Mouse (Mus musculus) hindbrain, embryonic 15.5 days (tissue): ENCODE results near the gene Ap1m2. TPM values are rescaled to one million over a fixed set of nuclear protein-coding genes. Genes with fewer than 3 reads are reported as not detected.

Experiments
- ATAC-seq: fragments of 200-750 bp; cut with Nextera tagmentation; 2 replicates; pipeline ENCODE4 v1.8.0; 2017; ENCODE audit warnings: low read depth, moderate number of reproducible peaks, moderate TSS enrichment; ENCODE audit not compliant: low FRiP score
- H3K27ac ChIP-seq: fragments of 300-500 bp; sonication (generic); replicated peaks from 2 replicates; pipeline ENCODE4 v1.5.1; 2015; ENCODE audit warnings: mild to moderate bottlenecking, inconsistent platforms
- H3K27me3 ChIP-seq: fragments of 300-500 bp; sonication (generic); 2 replicates; pipeline ENCODE4 v1.6.1; 2015; ENCODE audit warnings: control low read depth, inconsistent platforms
- H3K36me3 ChIP-seq: fragments of 300-500 bp; sonication (generic); 2 replicates; pipeline ENCODE4 v1.6.1; 2015; ENCODE audit warnings: control low read depth, inconsistent platforms
- H3K4me1 ChIP-seq: fragments of 300-500 bp; sonication (generic); replicated peaks from 2 replicates; pipeline ENCODE4 v1.6.1; 2015; ENCODE audit warnings: control low read depth, inconsistent platforms
- H3K4me2 ChIP-seq: fragments of 300-500 bp; sonication (generic); 2 replicates; pipeline ENCODE4 v1.6.1; 2015; ENCODE audit warnings: moderate library complexity, mild to moderate bottlenecking, inconsistent platforms
- H3K4me3 ChIP-seq: fragments of 300-500 bp; sonication (generic); 2 replicates; pipeline ENCODE4 v1.5.1; 2015; ENCODE audit warnings: mild to moderate bottlenecking, inconsistent platforms
- H3K9ac ChIP-seq: fragments of 300-500 bp; sonication (generic); 2 replicates; pipeline ENCODE4 v1.6.1; 2015; ENCODE audit warnings: inconsistent platforms
- H3K9me3 ChIP-seq: fragments of 300-500 bp; sonication (generic); 2 replicates; pipeline ENCODE4 v1.6.1; 2016; ENCODE audit warnings: control low read depth, inconsistent platforms
- WGBS: fragments of 180-500 bp; shearing (Covaris S2); methylation state at CpG from one replicate; pipeline ENCODE4 v1.1.7; 2015; 5-methylcytosine and 5-hydroxymethylcytosine counted together
- polyA plus RNA-seq: library from polyadenylated mRNA; unstranded; fragments of >200 nt; fragmentation: Nextera tagmentation; extraction: Ambion mirVana; gene quantifications from 2 replicates; pipeline ENCODE4 v1.2.1, GENCODE M21; 2015

Gene Ap1m2
- 2.7 and 3.1 TPM in 2 replicates for polyA plus RNA-seq

GRCm38 (mm10) chr9:21312134-21312533 is at the start of gene Ap1m2:
Gene Ap1m2, minus strand, starts transcription at chr9:21312337.
- WGBS: 14% methylated on average over 35 of the region's 35 CpGs

GRCm38 (mm10) chr9:21356981-21357718 is 45.0 kb upstream of the Ap1m2 start:
- Histone ChIP-seq H3K4me3 (no peak overlapping the region), H3K9me3 (no peaks in the 10 kb centered on the region), H3K9ac (no peak overlapping the region), H3K36me3 (peaks cover 25% of the 10 kb centered on the region), H3K4me1 (no peaks in the 10 kb centered on the region), H3K27me3 (peaks cover 3% of the 10 kb centered on the region; the same call in 1 of the 2 replicates), H3K27ac (no peak overlapping the region), H3K4me2 (no peak overlapping the region)
- 0% methylated on average over 1 of the region's 1 CpGs for WGBS
- 0 out of 2 replicates have a peak, but pooled peaks have one; percentile 69 for ATAC-seq

More at GRCm38 (mm10) chr9:21312134-21312533, at the start of gene Ap1m2:
- Histone ChIP-seq H3K9me3 (no peaks in the 10 kb centered on the region), H3K4me1 (no peaks in the 10 kb centered on the region), H3K4me3 (peak within 1 kb of the TSS; percentile 30), H3K27ac (no peak within 1 kb of the TSS), H3K27me3 (peaks cover 10% of the 10 kb centered on the region), H3K4me2 (peak within 1 kb of the TSS; percentile 45), H3K36me3 (no peaks in the 10 kb centered on the region), H3K9ac (no peak within 1 kb of the TSS)
- no peak for ATAC-seq

GRCm38 (mm10) chr9:21354796-21355195 is 42.7 kb upstream of the Ap1m2 start:
- ATAC-seq: no peak
- WGBS: 93% methylated on average over 6 of the region's 6 CpGs

GRCm38 (mm10) chr9:21353373-21353686 is 41.2 kb upstream of the Ap1m2 start:
- H3K4me3 ChIP-seq: no peak overlapping the region
- no peaks in the 10 kb centered on the region for H3K27me3 ChIP-seq
- H3K36me3 ChIP-seq: peaks cover 45% of the 10 kb centered on the region
- no peak overlapping the region for H3K27ac ChIP-seq
- H3K4me2 ChIP-seq: no peak overlapping the region
- WGBS: 68% methylated on average over 2 of the region's 2 CpGs
- no peaks in the 10 kb centered on the region for H3K9me3 ChIP-seq
- H3K4me1 ChIP-seq: no peaks in the 10 kb centered on the region
- H3K9ac ChIP-seq: no peak overlapping the region
- ATAC-seq: no peak

More at GRCm38 (mm10) chr9:21354796-21355195, 42.7 kb upstream of the Ap1m2 start:
- Histone ChIP-seq H3K4me3 (no peak overlapping the region), H3K4me1 (no peaks in the 10 kb centered on the region), H3K36me3 (peaks cover 39% of the 10 kb centered on the region), H3K4me2 (no peak overlapping the region), H3K9ac (no peak overlapping the region), H3K27me3 (no peaks in the 10 kb centered on the region), H3K27ac (no peak overlapping the region), H3K9me3 (no peaks in the 10 kb centered on the region)

- no peak overlapping the region for H3K27ac ChIP-seq
- no peak for ATAC-seq
These were observed 40.6 kb upstream of the Ap1m2 start for GRCm38 (mm10) chr9:21352463-21353372.

GRCm38 (mm10) chr9:21351702-21352377 is 39.7 kb upstream of the Ap1m2 start:
- Histone ChIP-seq H3K9me3 (no peaks in the 10 kb centered on the region), H3K4me1 (no peaks in the 10 kb centered on the region), H3K4me2 (no peak overlapping the region), H3K9ac (no peak overlapping the region), H3K36me3 (peaks cover 59% of the 10 kb centered on the region), H3K4me3 (no peak overlapping the region), H3K27ac (no peak overlapping the region), H3K27me3 (no peaks in the 10 kb centered on the region)
- no peak for ATAC-seq
- 91% methylated on average over 4 of the region's 4 CpGs for WGBS

More at GRCm38 (mm10) chr9:21352463-21353372, 40.6 kb upstream of the Ap1m2 start:
- H3K4me1 ChIP-seq: no peaks in the 10 kb centered on the region
- no peak overlapping the region for H3K4me3 ChIP-seq
- H3K9me3 ChIP-seq: no peaks in the 10 kb centered on the region
- peaks cover 50% of the 10 kb centered on the region for H3K36me3 ChIP-seq
- no peak overlapping the region for H3K4me2 ChIP-seq
- no peak overlapping the region for H3K9ac ChIP-seq
- 35% methylated on average over 20 of the region's 20 CpGs for WGBS
- H3K27me3 ChIP-seq: no peaks in the 10 kb centered on the region

GRCm38 (mm10) chr9:21351178-21351577 is 39.0 kb upstream of the Ap1m2 start:
- ATAC-seq: no peak
- no peak overlapping the region for H3K4me3 ChIP-seq
- no peak overlapping the region for H3K4me2 ChIP-seq
- peaks cover 63% of the 10 kb centered on the region for H3K36me3 ChIP-seq
- no peaks in the 10 kb centered on the region for H3K9me3 ChIP-seq
- WGBS: 95% methylated on average over 7 of the region's 7 CpGs
- H3K4me1 ChIP-seq: no peaks in the 10 kb centered on the region
- no peaks in the 10 kb centered on the region for H3K27me3 ChIP-seq
- H3K27ac ChIP-seq: no peak overlapping the region
- no peak overlapping the region for H3K9ac ChIP-seq

- H3K27me3 ChIP-seq: no peaks in the 10 kb centered on the region
- H3K4me2 ChIP-seq: no peak overlapping the region
- ATAC-seq: no peak
- H3K9ac ChIP-seq: no peak overlapping the region
- 100% methylated on average over 3 of the region's 3 CpGs for WGBS
- no peak overlapping the region for H3K27ac ChIP-seq
- H3K36me3 ChIP-seq: peaks cover 55% of the 10 kb centered on the region
- H3K4me1 ChIP-seq: no peaks in the 10 kb centered on the region
- no peaks in the 10 kb centered on the region for H3K9me3 ChIP-seq
- H3K4me3 ChIP-seq: no peak overlapping the region
These were observed 36.0 kb upstream of the Ap1m2 start for GRCm38 (mm10) chr9:21348152-21348551.

GRCm38 (mm10) chr9:21346627-21347365 is 34.7 kb upstream of the Ap1m2 start:
- Histone ChIP-seq H3K9ac (no peak overlapping the region), H3K4me2 (no peak overlapping the region), H3K27me3 (no peaks in the 10 kb centered on the region), H3K36me3 (peaks cover 50% of the 10 kb centered on the region), H3K9me3 (no peaks in the 10 kb centered on the region), H3K4me3 (no peak overlapping the region), H3K4me1 (no peaks in the 10 kb centered on the region), H3K27ac (no peak overlapping the region)
- ATAC-seq: no peak
- WGBS: 73% methylated on average over 16 of the region's 16 CpGs

- no peaks in the 10 kb centered on the region for H3K4me1 ChIP-seq
- no peak overlapping the region for H3K4me2 ChIP-seq
- WGBS: 94% methylated on average over 4 of the region's 4 CpGs
- no peak overlapping the region for H3K27ac ChIP-seq
- H3K9me3 ChIP-seq: no peaks in the 10 kb centered on the region
- peaks cover 15% of the 10 kb centered on the region for H3K36me3 ChIP-seq
- no peaks in the 10 kb centered on the region for H3K27me3 ChIP-seq
- no peak overlapping the region for H3K4me3 ChIP-seq
- H3K9ac ChIP-seq: no peak overlapping the region
- no peak for ATAC-seq
These were observed 28.3 kb upstream of the Ap1m2 start for GRCm38 (mm10) chr9:21340411-21340810.

- Histone ChIP-seq H3K4me2 (no peak overlapping the region), H3K4me1 (peaks cover 4% of the 10 kb centered on the region), H3K9me3 (no peaks in the 10 kb centered on the region), H3K27ac (no peak overlapping the region), H3K36me3 (peaks cover 4% of the 10 kb centered on the region), H3K9ac (no peak overlapping the region), H3K4me3 (no peak overlapping the region), H3K27me3 (no peaks in the 10 kb centered on the region)
- ATAC-seq: no peak
- 28% methylated on average over 19 of the region's 20 CpGs for WGBS
These were observed 25.5 kb upstream of the Ap1m2 start for GRCm38 (mm10) chr9:21337652-21338051.
